Mouse (Mus musculus) urinary bladder, postnatal 36 days (tissue): Measurements from ENCODE around the gene Mgrn1.
A peak's percentile ranks its signal among the peaks of the same experiment; 100 is the strongest.

Source experiments
- DNase-seq, 2 experiments: peaks; one replicate each; pipeline ENCODE4 v3.0.0; 2022; ENCODE audit warnings: low spot score in 2 of 2, mixed read lengths in 1 of 2

Mgrn1 gene

GRCm38 (mm10) chr16:4907972-4908371 lies 21.9 kb downstream of the Mgrn1 start:
- DNase-seq = no peak

GRCm38 (mm10) chr16:4909745-4910144 lies 23.7 kb downstream of the Mgrn1 start:
- no peak for DNase-seq

GRCm38 (mm10) chr16:4910758-4911157 lies 24.7 kb downstream of the Mgrn1 start:
- DNase-seq = no peak

GRCm38 (mm10) chr16:4912074-4912648 lies 26.1 kb downstream of the Mgrn1 start:
- no peak for DNase-seq

- no peak for DNase-seq
Observed at GRCm38 (mm10) chr16:4912907-4913782, 27.1 kb downstream of the Mgrn1 start.

GRCm38 (mm10) chr16:4913783-4914735 lies 28.0 kb downstream of the Mgrn1 start:
- DNase-seq = peak; percentile 82 to 83

- DNase-seq = no peak
Observed at GRCm38 (mm10) chr16:4915931-4916330, 29.9 kb downstream of the Mgrn1 start.

- no peak for DNase-seq
Observed at GRCm38 (mm10) chr16:4916608-4917007, 30.6 kb downstream of the Mgrn1 start.

GRCm38 (mm10) chr16:4920556-4920955 lies 34.5 kb downstream of the Mgrn1 start:
- no peak for DNase-seq

- DNase-seq = no peak
Observed at GRCm38 (mm10) chr16:4922481-4922880, 36.4 kb downstream of the Mgrn1 start.

GRCm38 (mm10) chr16:4923996-4924395 lies 37.9 kb downstream of the Mgrn1 start:
- DNase-seq = no peak

GRCm38 (mm10) chr16:4927967-4928366 lies 41.9 kb downstream of the Mgrn1 start:
- no peak for DNase-seq

GRCm38 (mm10) chr16:4928474-4928873 lies 42.4 kb downstream of the Mgrn1 start:
- DNase-seq = no peak

GRCm38 (mm10) chr16:4932429-4932828 lies 46.4 kb downstream of the Mgrn1 start:
- peak in 1 of 2 experiments; percentile 37 for DNase-seq

GRCm38 (mm10) chr16:4935430-4935829 lies 49.4 kb downstream of the Mgrn1 start:
- DNase-seq = no peak

GRCm38 (mm10) chr16:4935931-4936703 lies 50.1 kb downstream of the Mgrn1 start:
- DNase-seq = no peak

- no peak for DNase-seq
Observed at GRCm38 (mm10) chr16:4937351-4938190, 51.5 kb downstream of the Mgrn1 start.

GRCm38 (mm10) chr16:4938461-4938860 lies 52.4 kb downstream of the Mgrn1 start, which contains the start of gene Nudt16l1:
TSS of gene Nudt16l1 (plus strand) at chr16:4938761.
- DNase-seq = no peak

- peak; percentile 95 for DNase-seq
Observed at GRCm38 (mm10) chr16:4938989-4939388, 52.9 kb downstream of the Mgrn1 start.

GRCm38 (mm10) chr16:4939412-4939811 lies 53.4 kb downstream of the Mgrn1 start:
- peak; percentile 37 to 41 for DNase-seq
